Mouse (Mus musculus) spleen, embryonic (tissue): Measurements from ENCODE around the gene Herpud1.

Experiments
- CTCF ChIA-PET: fragments of 350-600 bp; sonication (Branson Sonifier 250); formaldehyde crosslinking; loops from one replicate; lab custom pipeline; 2022; lab: Charles Lee

Herpud1 gene

DNA sequence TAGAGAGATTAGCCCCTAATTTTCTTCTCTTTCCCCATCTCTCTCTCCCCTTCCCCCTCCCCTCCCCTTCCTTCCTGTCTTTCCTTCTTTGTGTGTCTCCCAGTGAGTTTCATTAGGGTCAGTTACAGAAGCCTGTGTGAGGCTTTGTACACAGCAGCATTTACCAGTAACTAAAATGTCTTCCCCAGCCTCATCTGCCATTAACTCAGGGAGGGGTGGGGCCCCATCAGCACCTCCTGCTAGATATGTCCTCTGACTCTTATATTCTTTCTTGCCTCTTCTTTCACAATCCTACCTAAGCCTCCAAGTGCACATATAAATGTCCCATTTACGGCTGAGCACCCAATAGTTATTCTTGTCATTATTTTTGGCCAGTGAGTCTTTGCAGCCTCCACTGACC is 54.2 kb downstream of the Herpud1 start:
- CTCF ChIA-PET, result no interaction called here

DNA sequence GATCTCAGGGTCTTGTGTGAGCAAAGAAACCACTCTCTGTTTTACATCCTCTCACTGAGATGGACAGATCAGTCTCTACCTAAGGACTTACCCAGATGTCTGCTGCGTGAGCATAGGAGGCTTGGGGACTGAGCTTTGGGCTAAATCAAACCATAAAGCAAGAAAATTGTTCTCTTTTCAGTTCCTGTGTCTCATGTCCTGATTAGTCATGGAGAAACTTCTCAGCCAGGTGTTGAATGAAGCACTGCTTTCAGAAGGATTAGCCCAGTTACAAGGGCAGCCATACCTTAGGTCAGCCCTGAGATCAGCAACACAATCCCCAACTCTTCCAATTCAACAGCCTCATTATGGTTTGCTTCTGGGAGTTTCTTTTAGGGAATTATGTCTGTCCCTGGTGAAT is 55.4 kb downstream of the Herpud1 start:
- CTCF ChIA-PET, result no interaction called here

DNA sequence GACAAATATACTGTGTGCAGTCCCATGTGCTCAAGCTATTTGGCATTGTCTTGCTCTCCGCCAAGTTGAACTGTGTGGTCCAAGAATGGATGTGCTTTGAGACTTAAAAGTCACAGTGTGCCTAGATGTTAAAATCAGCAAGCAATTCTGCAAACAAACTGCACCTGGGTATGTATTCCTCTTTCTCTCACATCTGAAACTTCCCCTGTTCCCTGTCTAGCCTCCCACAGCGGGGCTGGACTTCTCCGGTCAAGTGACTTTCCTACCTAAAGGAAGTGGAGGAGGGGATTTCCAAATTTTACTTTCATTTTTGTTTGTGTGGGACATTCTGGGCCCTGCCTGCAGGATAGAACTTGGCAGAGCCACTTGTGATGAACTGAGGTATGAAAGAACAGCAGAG is 56.9 kb downstream of the Herpud1 start:
- CTCF ChIA-PET, result no interaction called here

DNA sequence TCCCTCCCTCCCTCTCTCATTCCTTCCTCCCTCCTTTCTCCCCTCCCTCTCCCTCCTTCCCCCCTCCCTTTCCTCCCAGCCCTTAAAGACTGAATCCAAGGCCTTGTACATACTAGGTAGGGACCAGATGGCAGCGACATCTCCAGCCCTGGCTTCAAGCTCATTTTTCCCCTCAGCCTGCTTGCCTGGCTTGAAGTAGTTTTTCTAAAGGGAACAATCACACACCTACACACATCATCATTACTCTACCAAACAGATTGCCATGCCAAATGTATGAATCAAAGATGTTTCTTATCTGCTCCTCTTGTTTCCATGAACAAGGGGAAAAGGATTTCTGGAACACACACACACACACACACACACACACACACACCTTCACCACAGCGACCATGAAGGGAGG is 58.2 kb downstream of the Herpud1 start:
- CTCF ChIA-PET, result interaction anchor here (0.7 kb wide), 1 partner anchor 9 kb away, joined by 4 read pairs; no protein-coding TSS in a partner anchor
